Mouse (Mus musculus) hindbrain, embryonic 12.5 days (tissue): ENCODE measurements around the gene Ccdc30. TPM values are rescaled to one million over a fixed set of nuclear protein-coding genes. Genes with fewer than 3 reads are reported as not detected.
"Not testable (repeated sequence)": the region's sequence is repeated elsewhere in the genome, so short reads cannot be mapped to it uniquely, and the experiment has no call there.

Source experiments
- ATAC-seq: fragments of 200-750 bp; cut with Nextera tagmentation; 2 replicates; pipeline ENCODE4 v1.8.0; 2017; ENCODE audit warnings: moderate TSS enrichment; ENCODE audit not compliant: low FRiP score
- H3K27ac ChIP-seq: fragments of 300-500 bp; sonication (generic); 2 replicates; pipeline ENCODE4 v1.5.1; 2016; ENCODE audit warnings: mild to moderate bottlenecking
- H3K27me3 ChIP-seq: fragments of 300-500 bp; sonication (generic); 2 replicates; pipeline ENCODE4 v1.6.1; 2016; ENCODE audit warnings: mild to moderate bottlenecking
- H3K36me3 ChIP-seq: fragments of 300-500 bp; sonication (generic); 2 replicates; pipeline ENCODE4 v1.6.1; 2016; ENCODE audit warnings: mild to moderate bottlenecking
- H3K4me1 ChIP-seq: fragments of 300-500 bp; sonication (generic); 2 replicates; pipeline ENCODE4 v1.6.1; 2016
- H3K4me2 ChIP-seq: fragments of 300-500 bp; sonication (generic); replicated peaks from 2 replicates; pipeline ENCODE4 v1.6.1; 2016; ENCODE audit warnings: mild to moderate bottlenecking
- H3K4me3 ChIP-seq: fragments of 300-500 bp; sonication (generic); 2 replicates; pipeline ENCODE4 v1.5.1; 2016; ENCODE audit warnings: mild to moderate bottlenecking
- H3K9ac ChIP-seq: fragments of 300-500 bp; sonication (generic); 2 replicates; pipeline ENCODE4 v1.6.1; 2016; ENCODE audit warnings: mild to moderate bottlenecking, moderate library complexity
- H3K9me3 ChIP-seq: fragments of 300-500 bp; sonication (generic); replicated peaks from 2 replicates; pipeline ENCODE4 v1.6.1; 2016; ENCODE audit warnings: mild to moderate bottlenecking
- WGBS: fragments of 180-500 bp; shearing (Covaris S2); methylation state at CpG from one replicate; pipeline ENCODE4 v1.1.7; 2016; 5-methylcytosine and 5-hydroxymethylcytosine counted together
- polyA plus RNA-seq: library from polyadenylated mRNA; unstranded; fragments of >200 nt; fragmentation: Nextera tagmentation; extraction: Ambion mirVana; gene quantifications from 2 replicates; pipeline ENCODE4 v1.2.1, GENCODE M21; 2016

Ccdc30 gene
- polyA plus RNA-seq, 1 experiment from 2014 or later, result 15.7 TPM

GRCm38 (mm10) chr4:119295134-119295453 lies 120.2 kb downstream of the Ccdc30 start:
- Histone ChIP-seq H3K9me3 (no peaks in the 10 kb centered on the region), H3K36me3 (peaks cover 5% of the 10 kb centered on the region; the same call in 1 of the 2 replicates), H3K27me3 (no peaks in the 10 kb centered on the region), H3K4me1 (peaks cover 28% of the 10 kb centered on the region), H3K4me2 (peak overlapping the region; percentile 52), H3K9ac (peak overlapping the region; percentile 64), H3K27ac (peak overlapping the region; percentile 86), H3K4me3 (peak overlapping the region; percentile 82)
- 10% methylated on average over 6 of the region's 6 CpGs for WGBS
- no peak for ATAC-seq

DNA sequence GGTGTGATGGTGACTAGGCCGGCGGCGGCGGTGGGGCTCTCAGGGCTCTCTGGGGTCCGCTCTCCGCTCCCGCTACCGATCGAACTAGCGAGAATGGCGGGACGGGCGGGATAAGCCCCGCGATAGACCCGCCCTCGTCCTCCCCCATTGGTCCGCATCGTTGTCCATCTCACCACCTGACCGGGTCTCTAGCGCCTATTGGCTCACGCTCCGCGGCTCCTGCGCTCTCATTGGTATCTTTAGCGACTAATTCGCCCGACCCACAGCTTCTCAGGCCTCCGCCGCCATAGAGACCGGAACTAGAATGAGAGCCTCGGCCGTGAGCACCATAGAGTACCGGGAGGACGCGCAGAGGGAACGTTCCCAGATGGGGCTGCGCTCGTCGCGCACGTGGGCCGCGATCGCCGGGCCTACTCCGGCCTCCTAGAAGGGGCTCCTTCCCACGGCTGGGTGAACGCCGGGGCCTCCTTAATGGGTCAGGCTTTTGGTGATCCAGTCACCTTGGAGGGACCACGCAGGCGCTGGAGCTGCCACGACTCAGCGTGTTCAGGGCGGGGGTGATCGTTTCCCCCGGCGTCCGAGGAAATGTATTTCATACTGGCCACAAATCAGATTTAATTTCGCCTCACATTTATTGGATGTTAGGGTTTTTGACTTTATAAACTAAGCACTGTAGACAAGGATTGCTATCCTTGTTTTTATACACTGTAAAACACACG lies 120.7 kb downstream of the Ccdc30 start, which contains the start of gene Ybx1:
Gene Ybx1, minus strand, starts transcription at position 190 of the 719 bp plus-strand sequence.
- Histone ChIP-seq H3K36me3 (peaks cover 5% of the 10 kb centered on the region; the same call in 1 of the 2 replicates), H3K9me3 (no peaks in the 10 kb centered on the region), H3K27me3 (no peaks in the 10 kb centered on the region), H3K27ac (peak within 1 kb of the TSS; percentile 91), H3K4me1 (peaks cover 28% of the 10 kb centered on the region), H3K4me2 (peak within 1 kb of the TSS; percentile 78), H3K4me3 (peak within 1 kb of the TSS; percentile 82), H3K9ac (peak within 1 kb of the TSS; percentile 98)
- peak; percentile 99 for ATAC-seq
- WGBS, result under 1% methylated on average over 60 of the region's 61 CpGs

DNA sequence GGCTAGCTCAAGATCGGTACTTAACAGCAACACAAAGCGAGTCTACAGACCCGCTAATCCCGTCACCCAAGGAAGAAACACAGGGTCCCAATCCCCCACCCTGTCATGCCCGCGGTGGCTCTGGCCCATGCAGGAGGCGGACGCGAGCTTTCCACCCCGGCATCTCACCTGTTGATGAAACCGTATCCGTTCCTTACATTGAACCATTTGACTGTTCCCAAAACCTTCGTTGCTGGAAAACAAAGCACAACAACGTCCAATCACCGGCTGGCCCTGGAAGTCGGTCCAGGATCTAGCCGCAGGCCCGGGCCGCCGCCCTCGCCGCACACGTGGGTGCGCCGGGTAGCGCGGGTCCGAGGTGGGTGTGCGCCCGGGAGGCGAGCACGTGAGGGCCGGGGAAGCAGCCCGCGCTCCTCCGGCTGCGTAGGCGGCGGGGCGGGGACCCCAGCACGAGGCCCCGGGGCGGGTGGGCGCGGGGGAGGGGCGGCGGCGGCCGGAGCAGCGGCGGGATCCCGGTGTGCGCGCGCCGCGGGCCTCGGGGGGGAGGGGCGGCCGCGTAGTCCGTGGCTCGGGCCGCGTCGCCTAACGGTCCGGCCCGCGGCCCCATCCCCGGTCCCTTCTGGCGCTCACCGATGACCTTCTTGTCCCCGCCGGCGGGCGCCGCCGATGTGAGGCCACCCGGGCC lies 121.6 kb downstream of the Ccdc30 start:
- peak overlapping the region; percentile 91 for H3K27ac ChIP-seq
- WGBS, result under 1% methylated on average over 63 of the region's 80 CpGs
- H3K36me3 ChIP-seq, result peaks cover 5% of the 10 kb centered on the region; the same call in 1 of the 2 replicates
- peaks cover 28% of the 10 kb centered on the region for H3K4me1 ChIP-seq
- peak; percentile 31 for ATAC-seq
- peak overlapping the region; percentile 98 for H3K9ac ChIP-seq
- H3K9me3 ChIP-seq, result no peaks in the 10 kb centered on the region
- no peaks in the 10 kb centered on the region for H3K27me3 ChIP-seq
- H3K4me2 ChIP-seq, result peak overlapping the region; percentile 78
- peak overlapping the region; percentile 82 for H3K4me3 ChIP-seq

GRCm38 (mm10) chr4:119292771-119293573 lies 122.3 kb downstream of the Ccdc30 start:
- Histone ChIP-seq H3K36me3 (peaks cover 9% of the 10 kb centered on the region; the same call in 1 of the 2 replicates), H3K4me1 (peaks cover 28% of the 10 kb centered on the region), H3K4me3 (peak overlapping the region; percentile 82), H3K4me2 (peak overlapping the region; percentile 78), H3K9ac (peak overlapping the region; percentile 98), H3K9me3 (no peaks in the 10 kb centered on the region), H3K27ac (peak overlapping the region; percentile 91), H3K27me3 (no peaks in the 10 kb centered on the region)
- 2% methylated on average over 24 of the region's 24 CpGs for WGBS
- no peak for ATAC-seq

GRCm38 (mm10) chr4:119291921-119292320 lies 123.4 kb downstream of the Ccdc30 start:
- WGBS, result 75% methylated on average over 1 of the region's 1 CpGs
- peaks cover 9% of the 10 kb centered on the region; the same call in 1 of the 2 replicates for H3K36me3 ChIP-seq

DNA sequence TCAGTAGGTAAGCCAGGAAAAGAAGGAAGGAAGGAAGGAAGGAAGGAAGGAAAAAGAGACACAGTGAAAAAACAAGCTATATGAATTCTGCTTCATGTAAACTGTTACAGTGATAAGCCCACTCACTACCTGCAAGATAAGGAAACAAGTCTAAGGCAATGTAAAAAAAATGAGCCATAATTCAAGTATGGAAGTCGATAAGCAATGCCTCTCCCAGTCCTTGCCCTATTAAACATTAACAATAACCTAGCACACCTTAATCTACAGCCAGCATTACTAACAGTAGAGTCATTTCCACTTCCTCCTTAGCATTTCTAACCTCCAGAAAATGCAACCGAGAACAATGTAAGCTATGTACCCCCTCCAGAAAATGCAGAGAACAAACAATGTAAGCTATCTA lies 130.0 kb downstream of the Ccdc30 start:
- peaks cover 49% of the 10 kb centered on the region for H3K36me3 ChIP-seq
- H3K4me2 ChIP-seq, result no peak overlapping the region
- 87% methylated on average over 2 of the region's 2 CpGs for WGBS
- H3K9me3 ChIP-seq, result no peaks in the 10 kb centered on the region
- H3K4me1 ChIP-seq, result 0 out of 2 replicates have a peak, but pooled peaks cover 1% of the 10 kb centered on the region
- no peak overlapping the region for H3K4me3 ChIP-seq
- H3K27ac ChIP-seq, result no peak overlapping the region
- H3K9ac ChIP-seq, result no peak overlapping the region
- H3K27me3 ChIP-seq, result no peaks in the 10 kb centered on the region
- no peak for ATAC-seq

More at GRCm38 (mm10) chr4:119291921-119292320, 123.4 kb downstream of the Ccdc30 start:
- Histone ChIP-seq H3K4me2 (peak overlapping the region; percentile 78), H3K9ac (peak overlapping the region; percentile 98; the same call in 1 of the 2 replicates), H3K9me3 (no peaks in the 10 kb centered on the region), H3K4me1 (peaks cover 28% of the 10 kb centered on the region), H3K27me3 (no peaks in the 10 kb centered on the region), H3K4me3 (peak overlapping the region; percentile 82), H3K27ac (no peak overlapping the region)
- no peak for ATAC-seq

- Histone ChIP-seq H3K36me3 (peaks cover 54% of the 10 kb centered on the region), H3K4me2 (no peak overlapping the region), H3K9ac (no peak overlapping the region), H3K27me3 (no peaks in the 10 kb centered on the region), H3K4me3 (no peak overlapping the region), H3K4me1 (no peaks in the 10 kb centered on the region), H3K27ac (no peak overlapping the region), H3K9me3 (no peaks in the 10 kb centered on the region)
- 91% methylated on average over 1 of the region's 1 CpGs for WGBS
- ATAC-seq, result no peak
These were observed 130.5 kb downstream of the Ccdc30 start for GRCm38 (mm10) chr4:119284861-119285260.

DNA sequence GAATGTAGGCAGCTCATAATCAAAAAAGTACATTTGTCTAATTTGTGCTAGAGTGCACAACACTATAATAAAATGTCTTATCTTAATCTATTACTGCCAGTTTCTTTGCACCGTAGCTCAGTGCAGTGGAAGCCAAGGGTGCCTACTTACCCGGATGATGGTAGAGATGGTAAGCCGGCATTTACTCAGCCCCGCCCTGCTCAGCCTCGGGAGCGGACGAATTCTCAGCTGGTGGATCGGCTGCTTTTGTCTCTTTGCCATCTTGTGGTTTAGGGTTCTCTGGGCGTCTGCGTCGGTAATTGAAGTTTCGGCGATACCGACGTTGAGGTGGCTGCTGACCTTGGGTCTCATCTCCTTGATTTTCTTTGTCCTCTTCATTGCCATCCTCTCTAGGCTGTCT lies 136.5 kb downstream of the Ccdc30 start:
- not testable (repeated sequence) for H3K27me3 ChIP-seq, H3K4me2 ChIP-seq, ATAC-seq, H3K9ac ChIP-seq, H3K27ac ChIP-seq, H3K9me3 ChIP-seq, H3K4me3 ChIP-seq, H3K4me1 ChIP-seq
- WGBS, result 92% methylated on average over 15 of the region's 15 CpGs
- H3K36me3 ChIP-seq, result peaks cover 91% of the 10 kb centered on the region

DNA sequence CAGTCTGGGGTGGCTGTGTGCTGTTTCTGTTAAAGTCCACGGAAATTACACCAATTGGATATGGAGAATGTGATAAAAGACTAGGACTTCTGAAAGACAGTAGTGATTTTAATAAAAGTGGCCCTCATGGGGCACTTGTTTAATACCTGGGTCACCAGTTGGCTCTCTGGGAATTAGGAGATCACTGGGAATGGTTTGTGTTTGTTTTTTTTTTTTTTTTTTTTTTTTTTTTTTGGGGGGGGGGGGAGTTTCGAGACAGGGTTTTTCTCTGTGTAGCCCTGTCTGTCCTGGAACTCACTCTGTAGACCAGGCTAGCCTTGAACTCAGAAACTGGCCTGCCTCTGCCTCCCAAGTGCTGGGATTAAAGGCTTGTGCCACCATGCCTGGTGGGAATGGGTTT lies 139.6 kb downstream of the Ccdc30 start:
- peaks cover 88% of the 10 kb centered on the region for H3K36me3 ChIP-seq
- ATAC-seq, result no peak

DNA sequence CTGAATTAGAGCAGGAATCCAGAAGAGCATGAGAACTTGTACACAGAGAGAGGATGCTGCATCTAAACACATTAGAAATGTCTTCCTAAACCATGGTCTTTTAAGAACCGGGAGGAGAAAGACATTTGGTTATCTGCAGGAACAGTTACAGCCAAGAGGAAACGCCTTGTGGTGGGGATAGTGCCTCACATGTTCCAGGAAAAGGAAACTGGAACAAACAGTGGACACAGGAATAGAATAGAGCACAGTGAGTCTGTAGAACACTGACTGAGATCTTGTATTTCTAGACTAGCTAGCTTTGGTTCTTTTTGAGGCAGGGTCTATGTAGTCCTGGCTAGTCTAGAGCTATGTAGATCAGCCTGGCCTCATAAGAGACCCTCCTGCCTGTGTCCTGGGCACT lies 140.1 kb downstream of the Ccdc30 start:
- Histone ChIP-seq H3K4me3 (no peak overlapping the region), H3K27ac (no peak overlapping the region), H3K27me3 (no peaks in the 10 kb centered on the region), H3K9ac (no peak overlapping the region), H3K4me2 (no peak overlapping the region), H3K36me3 (peaks cover 90% of the 10 kb centered on the region), H3K9me3 (no peaks in the 10 kb centered on the region), H3K4me1 (no peaks in the 10 kb centered on the region)
- 82% methylated on average over 2 of the region's 2 CpGs for WGBS
- ATAC-seq, result no peak

More for the DNA sequence above, 139.6 kb downstream of the Ccdc30 start:
- Histone ChIP-seq H3K9ac (no peak overlapping the region), H3K27ac (no peak overlapping the region), H3K4me1 (no peaks in the 10 kb centered on the region), H3K4me3 (no peak overlapping the region), H3K9me3 (no peaks in the 10 kb centered on the region), H3K27me3 (no peaks in the 10 kb centered on the region), H3K4me2 (no peak overlapping the region)
- WGBS, result 56% methylated on average over 2 of the region's 2 CpGs

GRCm38 (mm10) chr4:119274627-119275026 lies 140.7 kb downstream of the Ccdc30 start:
- 88% methylated on average over 1 of the region's 1 CpGs for WGBS

More at GRCm38 (mm10) chr4:119274627-119275026, 140.7 kb downstream of the Ccdc30 start:
- Histone ChIP-seq H3K4me3 (no peak overlapping the region), H3K9me3 (no peaks in the 10 kb centered on the region), H3K4me2 (no peak overlapping the region), H3K4me1 (no peaks in the 10 kb centered on the region), H3K27me3 (no peaks in the 10 kb centered on the region), H3K36me3 (peaks cover 88% of the 10 kb centered on the region), H3K9ac (no peak overlapping the region), H3K27ac (no peak overlapping the region)
- no peak for ATAC-seq
